Mouse (Mus musculus): ENCODE measurements around the gene Cryba4.

DNA sequence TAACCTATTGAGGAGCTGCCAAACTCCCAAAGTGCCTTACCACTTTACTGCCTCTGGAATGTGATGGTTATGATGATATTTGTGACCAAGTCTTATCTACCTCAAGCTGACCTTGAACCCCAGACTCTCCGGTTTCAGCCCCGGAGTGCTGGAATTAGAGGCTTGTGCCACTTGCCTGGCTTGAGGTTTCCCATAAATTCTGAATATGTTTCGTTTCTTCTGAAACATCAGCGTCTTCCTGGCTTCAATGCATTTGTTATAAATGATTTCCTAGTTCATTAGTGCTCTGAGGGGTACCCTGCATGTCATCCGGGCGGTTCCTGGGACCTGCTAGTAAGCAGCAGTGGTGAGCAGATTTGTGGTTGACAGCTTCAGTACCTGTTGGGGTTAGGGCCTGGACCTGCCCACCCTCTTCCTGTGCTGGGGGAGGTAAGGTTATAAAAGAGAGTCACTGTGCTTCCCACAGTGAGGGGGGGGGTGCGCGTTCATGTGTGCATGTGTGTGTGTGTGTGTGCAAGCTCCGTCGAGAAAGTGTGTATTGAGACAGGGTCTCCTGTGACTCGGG lies 25.7 kb upstream of the Cryba4 start:
- no peak for TF ChIP-seq CTCF (IDR thresholded peaks at IDR 0.05)
- no peak for TF ChIP-seq EP300 (IDR thresholded peaks at IDR 0.05)

Data from lung, postnatal 0 days (tissue).